Mouse (Mus musculus) G1E (cell line): ENCODE results near the gene Ethe1.

Source experiments
- CTCF ChIP-seq: IDR thresholded peaks from 2 replicates; pipeline ENCODE4 v1.5.1; 2012; ENCODE audit warnings: low read depth, low read length, inconsistent platforms, mixed read lengths
- GATA1 ChIP-seq: IDR thresholded peaks from 2 replicates; pipeline ENCODE4 v1.6.1; 2012; ENCODE audit warnings: borderline replicate concordance, low read length, inconsistent platforms, mixed read lengths
- GATA2 ChIP-seq: IDR thresholded peaks from 2 replicates; pipeline ENCODE4 v1.6.1; 2012; ENCODE audit warnings: low read depth, low read length, inconsistent platforms, borderline replicate concordance
- POLR2AphosphoS5 ChIP-seq: IDR thresholded peaks from 2 replicates; pipeline ENCODE4 v1.6.1; 2012; ENCODE audit warnings: low read depth, low read length, inconsistent platforms; ENCODE audit not compliant: insufficient replicate concordance
- TAL1 ChIP-seq: conservative IDR thresholded peaks from 2 replicates; pipeline ENCODE4 v1.6.1; 2012; ENCODE audit warnings: low read depth, low read length, inconsistent platforms, mixed read lengths

GRCm38 (mm10) chr7:24619671-24620397 lies 32.5 kb downstream of the Ethe1 start:
- TF ChIP-seq GATA1: no peak
- TF ChIP-seq CTCF: no peak
- TF ChIP-seq TAL1: no peak
- TF ChIP-seq POLR2AphosphoS5: no peak
- TF ChIP-seq GATA2: no peak
